Mouse (Mus musculus): ENCODE data around the gene Atg4d. TPM values are rescaled to one million over a fixed set of nuclear protein-coding genes. Genes with fewer than 3 reads are reported as not detected.

Gene Atg4d
- polyA plus RNA-seq, 1 experiment from 2014 or later = 48.5 TPM

- Histone ChIP-seq H3K4me1 (replicated peaks) (peaks cover 20% of the 10 kb centered on the region), H3K27ac (no peak overlapping the region), H3K4me3 (no peak overlapping the region), H3K27me3 (no peaks in the 10 kb centered on the region), H3K9me3 (replicated peaks) (no peaks in the 10 kb centered on the region), H3K36me3 (peaks cover 68% of the 10 kb centered on the region), H3K9ac (no peak overlapping the region), H3K4me2 (no peak overlapping the region)
- 50% methylated on average over 23 of the region's 23 CpGs for WGBS
- ATAC-seq (replicated peaks; ENCODE audit: insufficient number of reproducible peaks, insufficient read depth, low FRiP score, low read depth) = no peak
Measured at GRCm38 (mm10) chr9:21231551-21231950, 33.5 kb upstream of the Atg4d start.

- no peaks in the 10 kb centered on the region for H3K9me3 ChIP-seq (replicated peaks)
- WGBS = 85% methylated on average over 5 of the region's 5 CpGs
- H3K27me3 ChIP-seq = no peaks in the 10 kb centered on the region
- H3K4me3 ChIP-seq = no peak overlapping the region
- H3K4me2 ChIP-seq = no peak overlapping the region
- H3K27ac ChIP-seq = no peak overlapping the region
- H3K36me3 ChIP-seq = peaks cover 68% of the 10 kb centered on the region
- no peak for ATAC-seq (replicated peaks; ENCODE audit: insufficient number of reproducible peaks, insufficient read depth, low FRiP score, low read depth)
- no peak overlapping the region for H3K9ac ChIP-seq
- peaks cover 20% of the 10 kb centered on the region for H3K4me1 ChIP-seq (replicated peaks)
Measured at GRCm38 (mm10) chr9:21232867-21233266, 32.2 kb upstream of the Atg4d start.

- no peak for ATAC-seq (replicated peaks; ENCODE audit: insufficient number of reproducible peaks, insufficient read depth, low FRiP score, low read depth)
- Histone ChIP-seq H3K9me3 (replicated peaks) (no peaks in the 10 kb centered on the region), H3K4me3 (no peak overlapping the region), H3K27me3 (no peaks in the 10 kb centered on the region), H3K36me3 (peaks cover 68% of the 10 kb centered on the region), H3K27ac (no peak overlapping the region), H3K4me2 (no peak overlapping the region), H3K9ac (no peak overlapping the region), H3K4me1 (replicated peaks) (peaks cover 19% of the 10 kb centered on the region)
- 93% methylated on average over 29 of the region's 29 CpGs for WGBS
Measured at GRCm38 (mm10) chr9:21233366-21233765, 31.7 kb upstream of the Atg4d start.

GRCm38 (mm10) chr9:21233805-21234204 lies 31.3 kb upstream of the Atg4d start:
- Histone ChIP-seq H3K27me3 (no peaks in the 10 kb centered on the region), H3K4me1 (replicated peaks) (peaks cover 19% of the 10 kb centered on the region), H3K9ac (no peak overlapping the region), H3K9me3 (replicated peaks) (no peaks in the 10 kb centered on the region), H3K4me3 (no peak overlapping the region), H3K27ac (no peak overlapping the region), H3K36me3 (peaks cover 68% of the 10 kb centered on the region), H3K4me2 (no peak overlapping the region)
- ATAC-seq (replicated peaks; ENCODE audit: insufficient number of reproducible peaks, insufficient read depth, low FRiP score, low read depth) = no peak
- 85% methylated on average over 28 of the region's 28 CpGs for WGBS

GRCm38 (mm10) chr9:21235341-21235740 lies 29.8 kb upstream of the Atg4d start:
- Histone ChIP-seq H3K27me3 (no peaks in the 10 kb centered on the region), H3K27ac (no peak overlapping the region), H3K36me3 (peaks cover 54% of the 10 kb centered on the region), H3K4me2 (no peak overlapping the region), H3K9ac (no peak overlapping the region), H3K4me3 (no peak overlapping the region), H3K4me1 (replicated peaks) (peaks cover 21% of the 10 kb centered on the region), H3K9me3 (replicated peaks) (no peaks in the 10 kb centered on the region)
- WGBS = 74% methylated on average over 4 of the region's 4 CpGs
- ATAC-seq (replicated peaks; ENCODE audit: insufficient number of reproducible peaks, insufficient read depth, low FRiP score, low read depth) = no peak

- peak overlapping the region; percentile 98 for H3K27ac ChIP-seq
- H3K9ac ChIP-seq = peak overlapping the region; percentile 100
- ATAC-seq (replicated peaks; ENCODE audit: insufficient number of reproducible peaks, insufficient read depth, low FRiP score, low read depth) = no peak
- H3K4me3 ChIP-seq = peak overlapping the region; percentile 97
- peak overlapping the region; percentile 83 for H3K4me2 ChIP-seq
- 79% methylated on average over 25 of the region's 25 CpGs for WGBS
- H3K9me3 ChIP-seq (replicated peaks) = no peaks in the 10 kb centered on the region
- no peaks in the 10 kb centered on the region for H3K27me3 ChIP-seq
- H3K36me3 ChIP-seq = peaks cover 38% of the 10 kb centered on the region
- H3K4me1 ChIP-seq (replicated peaks) = peaks cover 22% of the 10 kb centered on the region
Measured at GRCm38 (mm10) chr9:21236991-21237367, 28.1 kb upstream of the Atg4d start.

- Histone ChIP-seq H3K36me3 (peaks cover 35% of the 10 kb centered on the region), H3K27ac (peak overlapping the region; percentile 98), H3K9ac (peak overlapping the region; percentile 100), H3K4me1 (replicated peaks) (peaks cover 22% of the 10 kb centered on the region), H3K4me3 (peak overlapping the region; percentile 97), H3K9me3 (replicated peaks) (no peaks in the 10 kb centered on the region), H3K27me3 (peaks cover 3% of the 10 kb centered on the region; the same call in 1 of the 2 replicates), H3K4me2 (peak overlapping the region; percentile 83)
- WGBS = 12% methylated on average over 19 of the region's 19 CpGs
- peak; percentile 14; the same call in 1 of the 2 replicates for ATAC-seq (replicated peaks; ENCODE audit: insufficient number of reproducible peaks, insufficient read depth, low FRiP score, low read depth)
Measured at GRCm38 (mm10) chr9:21237368-21238003, 27.6 kb upstream of the Atg4d start.

GRCm38 (mm10) chr9:21238004-21238732 lies 26.9 kb upstream of the Atg4d start:
- WGBS = under 1% methylated on average over 31 of the region's 31 CpGs
- peaks cover 28% of the 10 kb centered on the region for H3K36me3 ChIP-seq
- H3K27me3 ChIP-seq = peaks cover 8% of the 10 kb centered on the region
- peak overlapping the region; percentile 98 for H3K27ac ChIP-seq
- peak overlapping the region; percentile 100 for H3K9ac ChIP-seq
- H3K4me3 ChIP-seq = peak overlapping the region; percentile 97
- H3K9me3 ChIP-seq (replicated peaks) = no peaks in the 10 kb centered on the region
- ATAC-seq (replicated peaks; ENCODE audit: insufficient number of reproducible peaks, insufficient read depth, low FRiP score, low read depth) = peak; percentile 21; the same call in 1 of the 2 replicates
- peak overlapping the region; percentile 83 for H3K4me2 ChIP-seq
- peaks cover 22% of the 10 kb centered on the region for H3K4me1 ChIP-seq (replicated peaks)

- Histone ChIP-seq H3K4me1 (replicated peaks) (peaks cover 23% of the 10 kb centered on the region), H3K9me3 (replicated peaks) (no peaks in the 10 kb centered on the region), H3K4me2 (peak within 1 kb of the TSS; percentile 83), H3K36me3 (peaks cover 21% of the 10 kb centered on the region), H3K27ac (peak within 1 kb of the TSS; percentile 98), H3K27me3 (peaks cover 15% of the 10 kb centered on the region), H3K9ac (peak within 1 kb of the TSS; percentile 100), H3K4me3 (peak within 1 kb of the TSS; percentile 97)
- under 1% methylated on average over 68 of the region's 90 CpGs for WGBS
- ATAC-seq (replicated peaks; ENCODE audit: insufficient number of reproducible peaks, insufficient read depth, low FRiP score, low read depth) = peak; percentile 84
Measured at GRCm38 (mm10) chr9:21238733-21239464, 26.2 kb upstream of the Atg4d start, which contains the start of gene Keap1. TSS of gene Keap1 (minus strand) at chr9:21239361.

GRCm38 (mm10) chr9:21239465-21239848 lies 25.6 kb upstream of the Atg4d start:
- H3K36me3 ChIP-seq = peaks cover 15% of the 10 kb centered on the region
- no peaks in the 10 kb centered on the region for H3K9me3 ChIP-seq (replicated peaks)
- ATAC-seq (replicated peaks; ENCODE audit: insufficient number of reproducible peaks, insufficient read depth, low FRiP score, low read depth) = no peak
- peaks cover 29% of the 10 kb centered on the region for H3K4me1 ChIP-seq (replicated peaks)
- peaks cover 21% of the 10 kb centered on the region for H3K27me3 ChIP-seq
- peak overlapping the region; percentile 97 for H3K4me3 ChIP-seq
- peak overlapping the region; percentile 100 for H3K9ac ChIP-seq
- WGBS = 44% methylated on average over 4 of the region's 4 CpGs
- H3K4me2 ChIP-seq = peak overlapping the region; percentile 83
- peak overlapping the region; percentile 98 for H3K27ac ChIP-seq

GRCm38 (mm10) chr9:21241343-21241742 lies 23.8 kb upstream of the Atg4d start:
- 9% methylated on average over 11 of the region's 11 CpGs for WGBS
- Histone ChIP-seq H3K27me3 (peaks cover 40% of the 10 kb centered on the region), H3K4me3 (no peak overlapping the region), H3K27ac (no peak overlapping the region), H3K9me3 (replicated peaks) (no peaks in the 10 kb centered on the region), H3K9ac (no peak overlapping the region), H3K4me1 (replicated peaks) (peaks cover 35% of the 10 kb centered on the region), H3K4me2 (no peak overlapping the region), H3K36me3 (no peaks in the 10 kb centered on the region)
- ATAC-seq (replicated peaks; ENCODE audit: insufficient number of reproducible peaks, insufficient read depth, low FRiP score, low read depth) = no peak
